Mouse (Mus musculus) heart, postnatal 0 days (tissue): Measurements from ENCODE around the gene Tbc1d1. TPM values are rescaled to one million over a fixed set of nuclear protein-coding genes. Genes with fewer than 3 reads are reported as not detected.
A peak's percentile ranks its signal among the peaks of the same experiment; 100 is the strongest.

Experiments
- ATAC-seq: fragments of 200-750 bp; cut with Nextera tagmentation; 2 replicates; pipeline ENCODE4 v1.8.0; 2017; ENCODE audit warnings: low read depth, moderate number of reproducible peaks, moderate library complexity; ENCODE audit not compliant: insufficient read depth
- DNase-seq: peaks from one replicate; pipeline ENCODE4 v3.0.0-alpha.2; 2016; ENCODE audit warnings: low spot score
- H3K27ac ChIP-seq: fragments of 300-500 bp; sonication (generic); 2 replicates; pipeline ENCODE4 v1.5.1; 2014; ENCODE audit warnings: low read depth, mild to moderate bottlenecking
- H3K27me3 ChIP-seq: fragments of 300-500 bp; sonication (generic); 2 replicates; pipeline ENCODE4 v1.6.1; 2014; ENCODE audit warnings: low read length, mixed read lengths; ENCODE audit not compliant: control insufficient read depth, insufficient read depth
- H3K36me3 ChIP-seq: fragments of 300-500 bp; sonication (generic); replicated peaks from 2 replicates; pipeline ENCODE4 v1.6.1; 2014; ENCODE audit warnings: low read length, mixed read lengths; ENCODE audit not compliant: control insufficient read depth, insufficient read depth
- H3K4me1 ChIP-seq: fragments of 300-500 bp; sonication (generic); 2 replicates; pipeline ENCODE4 v1.6.1; 2014; ENCODE audit warnings: antibody characterized with exemption; ENCODE audit not compliant: control insufficient read depth, insufficient read depth
- H3K4me2 ChIP-seq: fragments of 300-500 bp; sonication (generic); 2 replicates; pipeline ENCODE4 v1.6.1; 2014; ENCODE audit warnings: low read depth, mild to moderate bottlenecking, low read length, moderate library complexity
- H3K4me3 ChIP-seq: fragments of 300-500 bp; sonication (generic); 2 replicates; pipeline ENCODE4 v1.5.1; 2014; ENCODE audit warnings: low read depth, low read length
- H3K9ac ChIP-seq: fragments of 300-500 bp; sonication (generic); replicated peaks from 2 replicates; pipeline ENCODE4 v1.6.1; 2014; ENCODE audit warnings: low read depth, low read length, mixed read lengths
- H3K9me3 ChIP-seq: fragments of 300-500 bp; sonication (generic); replicated peaks from 2 replicates; pipeline ENCODE4 v1.6.1; 2016; ENCODE audit warnings: low read length; ENCODE audit not compliant: control insufficient read depth
- CTCF ChIP-seq: IDR thresholded peaks from 2 replicates; pipeline ENCODE4 v1.5.1; 2016; ENCODE audit warnings: antibody characterized with exemption, control low read depth, low read depth
- EP300 ChIP-seq: IDR thresholded peaks from 2 replicates; pipeline ENCODE4 v1.6.1; 2016; ENCODE audit warnings: antibody characterized with exemption, low read depth
- WGBS: fragments of 180-500 bp; shearing (Covaris S2); extraction: QIAGEN DNeasy Blood & Tissue Kit; methylation state at CpG from one replicate; pipeline ENCODE4 v1.1.7; 2014; 5-methylcytosine and 5-hydroxymethylcytosine counted together
- polyA plus RNA-seq: library from polyadenylated mRNA; unstranded; fragments of >200 nt; fragmentation: Nextera tagmentation; extraction: Ambion mirVana; gene quantifications from 2 replicates; pipeline ENCODE4 v1.2.1, GENCODE M21; 2015
- total RNA-seq: library from RNA; depleted of rRNA; stranded (reverse); fragments of >200 nt; gene quantifications from 2 replicates; pipeline ENCODE4 v1.2.3, GENCODE M21; 2014; ENCODE audit warnings: low replicate concordance

Tbc1d1 gene
- total and polyA plus RNA-seq, 2 experiments from 2014 or later = 22.4 to 55.4 TPM

DNA sequence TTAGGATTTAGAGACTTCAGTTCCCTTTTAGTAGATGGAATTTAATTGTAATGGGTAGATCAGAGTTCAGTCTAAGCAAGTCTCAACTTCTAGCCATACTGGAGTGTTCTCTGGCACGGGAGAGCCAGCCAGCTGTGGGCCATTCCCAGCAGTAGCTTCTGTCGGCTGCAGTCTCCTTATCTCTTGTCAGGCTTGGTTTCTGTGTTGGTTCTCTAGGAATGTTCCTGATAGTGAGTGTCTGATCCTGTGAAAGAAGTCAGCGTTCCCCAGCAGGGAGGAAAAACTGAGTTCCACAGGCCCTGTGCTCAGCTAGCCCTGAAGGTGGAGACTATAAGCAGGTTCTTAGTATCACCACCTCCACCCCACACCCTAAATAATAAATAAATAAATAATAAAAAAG lies 88.2 kb downstream of the Tbc1d1 start:
- no peak overlapping the region for H3K4me2 ChIP-seq
- H3K27ac ChIP-seq = peak overlapping the region; percentile 80
- WGBS = 6% methylated on average over 3 of the region's 3 CpGs
- H3K4me1 ChIP-seq = peaks cover 49% of the 10 kb centered on the region
- H3K4me3 ChIP-seq = no peak overlapping the region
- H3K27me3 ChIP-seq = no peaks in the 10 kb centered on the region
- no peaks in the 10 kb centered on the region for H3K36me3 ChIP-seq
- ATAC-seq (peak; percentile 63), DNase-seq (peak; percentile 58)
- TF ChIP-seq CTCF = no peak
- TF ChIP-seq EP300 = no peak
- H3K9ac ChIP-seq = no peak overlapping the region; the same call in 1 of the 2 replicates
- H3K9me3 ChIP-seq = no peaks in the 10 kb centered on the region

DNA sequence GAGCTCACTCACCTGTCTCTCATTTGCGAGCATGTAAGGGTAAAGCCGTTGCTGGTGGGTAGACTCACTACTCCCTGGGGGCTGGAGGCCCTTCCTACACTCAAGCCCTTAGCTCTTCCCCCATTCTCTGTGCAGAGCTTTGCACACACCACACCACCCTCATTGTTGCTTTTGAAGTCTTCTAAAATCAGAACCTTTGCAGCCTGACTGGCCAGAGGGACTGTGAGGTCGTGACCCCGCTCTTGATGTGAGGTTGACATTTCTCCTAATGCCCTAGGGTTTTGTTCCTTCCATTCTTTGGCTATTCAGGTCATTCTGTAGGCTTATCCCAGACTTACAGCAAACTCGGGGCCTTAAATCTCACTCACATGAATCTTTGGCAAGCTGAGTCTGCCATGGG lies 88.6 kb downstream of the Tbc1d1 start:
- peak; percentile 2; the same call in 1 of the 2 replicates for ATAC-seq
- peaks cover 47% of the 10 kb centered on the region for H3K4me1 ChIP-seq
- no peak overlapping the region; the same call in 1 of the 2 replicates for H3K9ac ChIP-seq

DNA sequence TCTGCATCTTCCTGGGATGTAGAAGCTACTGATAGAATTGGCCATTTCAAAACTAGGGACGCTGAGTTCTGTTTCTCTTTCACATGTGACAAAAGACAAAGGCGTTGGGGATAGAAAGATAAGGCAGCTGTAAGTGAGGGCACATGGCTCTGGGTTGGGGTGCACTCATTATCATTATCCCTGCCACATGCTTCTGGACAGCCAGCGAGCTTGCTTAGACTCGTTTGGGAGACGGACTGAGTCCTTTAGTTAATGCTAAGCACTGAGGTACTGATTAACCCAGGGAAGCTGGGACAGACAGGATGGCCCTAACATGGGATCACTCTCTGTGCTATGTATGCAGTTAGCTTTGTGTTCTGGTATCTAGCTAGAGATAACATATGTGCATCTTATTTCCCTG lies 95.3 kb downstream of the Tbc1d1 start:
- Histone ChIP-seq H3K4me1 (0 out of 2 replicates have a peak, but pooled peaks cover 8% of the 10 kb centered on the region), H3K27me3 (no peaks in the 10 kb centered on the region), H3K4me2 (no peak overlapping the region), H3K9ac (no peak overlapping the region), H3K9me3 (no peaks in the 10 kb centered on the region), H3K4me3 (no peak overlapping the region), H3K27ac (no peak overlapping the region), H3K36me3 (no peaks in the 10 kb centered on the region)
- WGBS = 12% methylated on average over 5 of the region's 5 CpGs
- DNase-seq = no peak
- no peak for ATAC-seq
- TF ChIP-seq CTCF = no peak
- TF ChIP-seq EP300 = no peak

More for the DNA sequence above, 88.6 kb downstream of the Tbc1d1 start:
- no peaks in the 10 kb centered on the region for H3K27me3 ChIP-seq
- TF ChIP-seq CTCF = no peak
- no peak for TF ChIP-seq EP300
- no peak for DNase-seq
- H3K36me3 ChIP-seq = no peaks in the 10 kb centered on the region
- peak overlapping the region; percentile 80 for H3K27ac ChIP-seq
- H3K9me3 ChIP-seq = no peaks in the 10 kb centered on the region
- no peak overlapping the region for H3K4me3 ChIP-seq
- H3K4me2 ChIP-seq = no peak overlapping the region
- 43% methylated on average over 5 of the region's 5 CpGs for WGBS

DNA sequence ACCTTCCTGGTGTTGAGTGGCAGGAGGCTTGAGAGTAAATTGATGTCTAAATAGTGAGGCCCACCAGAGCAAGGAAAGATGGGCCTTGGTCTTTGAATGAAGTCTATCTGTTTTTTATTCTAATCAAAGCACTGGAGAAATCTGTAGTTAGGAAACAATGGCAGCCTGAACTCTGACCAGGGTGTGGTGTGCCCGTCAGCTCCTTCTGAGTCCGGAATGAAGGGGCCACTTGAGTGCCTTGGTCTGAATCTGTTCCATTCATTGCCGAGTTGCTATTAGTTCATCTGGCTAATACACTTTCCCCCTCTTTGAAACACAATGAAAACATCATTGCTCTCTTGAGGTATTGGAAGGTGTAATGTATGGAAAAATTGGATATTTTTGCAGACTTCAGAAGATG lies 98.2 kb downstream of the Tbc1d1 start:
- DNase-seq (no peak), ATAC-seq (no peak)
- no peak for TF ChIP-seq EP300
- TF ChIP-seq CTCF = no peak
- no peaks in the 10 kb centered on the region for H3K27me3 ChIP-seq
- 0 out of 2 replicates have a peak, but pooled peaks cover 8% of the 10 kb centered on the region for H3K4me1 ChIP-seq
- no peak overlapping the region for H3K4me3 ChIP-seq
- peaks cover 14% of the 10 kb centered on the region; the same call in 1 of the 2 replicates for H3K36me3 ChIP-seq
- H3K9me3 ChIP-seq = no peaks in the 10 kb centered on the region
- H3K4me2 ChIP-seq = no peak overlapping the region
- WGBS = 58% methylated on average over 3 of the region's 3 CpGs
- no peak overlapping the region for H3K27ac ChIP-seq
- no peak overlapping the region for H3K9ac ChIP-seq

DNA sequence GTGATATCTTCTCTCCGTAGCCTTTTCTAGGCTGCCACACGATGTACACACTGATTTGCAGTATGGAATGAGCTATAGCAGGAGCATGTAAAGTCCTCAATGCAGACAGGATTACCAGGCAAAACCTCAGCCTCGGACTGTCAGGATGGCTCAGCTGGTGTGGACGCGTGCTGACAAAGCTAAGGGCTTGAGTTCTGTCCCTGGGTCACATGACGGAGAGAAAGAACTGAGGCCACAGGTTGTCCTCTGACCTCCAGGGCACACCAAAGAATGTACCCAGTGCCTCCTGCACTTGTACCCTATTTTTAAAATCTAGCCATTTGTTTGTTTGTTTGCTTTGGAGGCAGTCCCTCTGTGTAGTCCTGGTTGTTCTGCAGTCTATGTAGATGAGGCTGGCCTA lies 98.9 kb downstream of the Tbc1d1 start:
- ATAC-seq = no peak
- no peak overlapping the region for H3K4me3 ChIP-seq
- no peak overlapping the region for H3K9ac ChIP-seq
- no peaks in the 10 kb centered on the region for H3K27me3 ChIP-seq
- 62% methylated on average over 6 of the region's 6 CpGs for WGBS
- H3K9me3 ChIP-seq = no peaks in the 10 kb centered on the region
- H3K4me1 ChIP-seq = 0 out of 2 replicates have a peak, but pooled peaks cover 8% of the 10 kb centered on the region
- H3K36me3 ChIP-seq = peaks cover 14% of the 10 kb centered on the region; the same call in 1 of the 2 replicates
- no peak for DNase-seq
- no peak overlapping the region for H3K27ac ChIP-seq
- no peak overlapping the region for H3K4me2 ChIP-seq
- TF ChIP-seq CTCF (no peak), EP300 (no peak)

DNA sequence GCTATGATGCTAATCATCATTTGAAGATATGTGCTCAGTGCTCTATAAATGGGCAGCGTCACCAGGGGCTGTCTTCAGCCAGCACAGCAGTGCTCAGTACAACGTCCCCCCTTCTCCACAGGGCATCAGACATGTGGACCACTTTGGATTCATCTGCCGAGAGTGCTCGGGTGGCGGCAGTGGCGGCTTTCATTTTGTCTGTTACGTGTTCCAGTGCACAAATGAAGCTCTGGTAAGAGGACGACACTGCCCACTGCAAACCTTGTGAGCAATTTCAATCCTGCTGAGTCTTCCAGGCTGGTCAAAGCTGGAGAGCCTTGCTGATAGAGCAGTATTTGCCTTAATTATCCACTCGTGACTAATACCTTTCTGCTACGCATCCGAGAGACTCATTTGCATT lies 107.2 kb downstream of the Tbc1d1 start:
- TF ChIP-seq CTCF (no peak), EP300 (no peak)
- Histone ChIP-seq H3K36me3 (peaks cover under 1% of the 10 kb centered on the region; the same call in 1 of the 2 replicates), H3K27ac (no peak overlapping the region), H3K4me1 (no peaks in the 10 kb centered on the region; the same call in 1 of the 2 replicates), H3K9me3 (no peaks in the 10 kb centered on the region), H3K4me3 (no peak overlapping the region), H3K4me2 (no peak overlapping the region), H3K9ac (no peak overlapping the region), H3K27me3 (no peaks in the 10 kb centered on the region)
- WGBS = 80% methylated on average over 11 of the region's 11 CpGs
- DNase-seq = no peak
- ATAC-seq = no peak
